Comparison of ENCODE assay signal across 16 mouse cellular contexts in genomic region chr17:27734344-27735073, GRCm38 (mm10). TPM values are rescaled to one million over a fixed set of nuclear protein-coding genes. Genes with fewer than 3 reads are reported as not detected.
DNase-seq lines count a peak whose midpoint lies in the region; ATAC-seq and TF ChIP-seq lines count a peak whose summit lies in the region.
"Had no signal": no experiment of that assay in that cellular context is flagged by ENCODE, and none has a peak within 500 bp of the region (broad histone marks: within the 10 kb centered on the region; RNA-seq: fewer than 3 reads in every experiment).

No protein-coding gene starts in this region.

- no peaks in the 10 kb centered on the region; the same call in 1 of the 2 replicates for H3K27me3 ChIP-seq in forebrain, embryonic 10.5 days (ENCODE audit: poor library complexity, severe bottlenecking)
- H3K27me3 ChIP-seq in forebrain, embryonic 11.5 days (ENCODE audit: control insufficient read depth, insufficient read depth, low read length) = no peaks in the 10 kb centered on the region
- H3K27me3 ChIP-seq in limb, embryonic 10.5 days (ENCODE audit: low read depth, poor library complexity, severe bottlenecking) = peaks cover 4% of the 10 kb centered on the region; the same call in 1 of the 2 replicates
- peaks cover 3% of the 10 kb centered on the region for H3K27me3 ChIP-seq in small intestine, adult 2 months (ENCODE audit: control insufficient read depth, insufficient read depth, low read length)
- H3K27me3 ChIP-seq: hindbrain, embryonic 15.5 days; neural tube, embryonic 12.5 days had no signal

- no peak for TF ChIP-seq CTCF in left cerebral cortex, adult 2 months (IDR thresholded peaks at IDR 0.05)
- no peak for TF ChIP-seq CTCF in small intestine, adult 2 months (IDR thresholded peaks at IDR 0.05; ENCODE audit: extremely low read depth, insufficient read length, insufficient replicate concordance, low read depth, low read length)

- intact Hi-C loops in left cerebral cortex, adult 2 months (cut with DNase I) = no loop called here

- TF ChIP-seq POLR2A in small intestine, adult 2 months (IDR thresholded peaks at IDR 0.05; ENCODE audit: low read depth, low read length) = no peak

- no peaks in the 10 kb centered on the region for H3K36me3 ChIP-seq in forebrain, embryonic 10.5 days (replicated peaks)
- no peaks in the 10 kb centered on the region for H3K36me3 ChIP-seq in forebrain, embryonic 11.5 days (ENCODE audit: control insufficient read depth, insufficient read depth, low read length)
- H3K36me3 ChIP-seq in limb, embryonic 10.5 days = no peaks in the 10 kb centered on the region
- no peaks in the 10 kb centered on the region for H3K36me3 ChIP-seq in small intestine, adult 2 months (ENCODE audit: control insufficient read depth, insufficient read depth, low read length)
- H3K36me3 ChIP-seq: hindbrain, embryonic 15.5 days; neural tube, embryonic 12.5 days had no signal

- peak overlapping the region; percentile 36; the same call in 1 of the 2 replicates for H3K27ac ChIP-seq in forebrain, embryonic 10.5 days
- no peak overlapping the region for H3K27ac ChIP-seq in forebrain, embryonic 11.5 days (ENCODE audit: low read depth, low read length)
- H3K27ac ChIP-seq in left cerebral cortex, adult 2 months = peak overlapping the region; percentile 24; the same call in 1 of the 2 replicates
- peak overlapping the region; percentile 33; the same call in 1 of the 2 replicates for H3K27ac ChIP-seq in limb, embryonic 10.5 days
- 0 out of 2 replicates have a peak overlapping the region, but pooled peaks have one; percentile 28 for H3K27ac ChIP-seq in small intestine, adult 2 months (ENCODE audit: insufficient read depth, low read depth, low read length)
- H3K27ac ChIP-seq: hindbrain, embryonic 15.5 days; kidney, postnatal 0 days; neural tube, embryonic 12.5 days had no signal

- no peak overlapping the region for H3K4me3 ChIP-seq in forebrain, embryonic 10.5 days
- H3K4me3 ChIP-seq in forebrain, embryonic 11.5 days (ENCODE audit: low read depth, low read length) = no peak overlapping the region
- H3K4me3 ChIP-seq in left cerebral cortex, adult 2 months = no peak overlapping the region
- H3K4me3 ChIP-seq in limb, embryonic 10.5 days = no peak overlapping the region
- no peak overlapping the region for H3K4me3 ChIP-seq in small intestine, adult 2 months (ENCODE audit: low read depth, low read length)
- H3K4me3 ChIP-seq: hindbrain, embryonic 15.5 days; neural tube, embryonic 12.5 days had no signal

- no peak overlapping the region for H3K9ac ChIP-seq in forebrain, embryonic 11.5 days (ENCODE audit: low read length)
- H3K9ac ChIP-seq: hindbrain, embryonic 15.5 days; neural tube, embryonic 12.5 days had no signal

- DNase-seq in forebrain, embryonic 10.5 days (ENCODE audit: extremely low spot score, low spot score) = no peak
- no peak for DNase-seq in forebrain, embryonic 11.5 days (ENCODE audit: low spot score)
- no peak for DNase-seq in left cerebral cortex, adult 2 months (ENCODE audit: extremely low spot score in 1 of 2, low spot score in 2 of 2)
- no peak for DNase-seq in left cerebral cortex, adult 8-10 months (ENCODE audit: low spot score in 2 of 2)
- DNase-seq in limb, embryonic 10.5 days (ENCODE audit: low spot score) = no peak
- DNase-seq in embryo, embryonic 9.5 days (ENCODE audit: extremely low spot score) = no peak
- no peak for DNase-seq in adrenal gland, adult 8-10 months
- DNase-seq: cerebellum, adult 8-10 months; midbrain, embryonic 14.5 days; spleen, adult 18-20 months had no signal

- H3K4me2 ChIP-seq in forebrain, embryonic 11.5 days (ENCODE audit: low read depth, low read length, severe bottlenecking) = no peak overlapping the region
- H3K4me2 ChIP-seq: hindbrain, embryonic 15.5 days; neural tube, embryonic 12.5 days had no signal

- no peak for ATAC-seq in forebrain, embryonic 11.5 days (replicated peaks; ENCODE audit: low FRiP score)

- 23% methylated on average over 13 of the region's 13 CpGs for WGBS in forebrain, embryonic 10.5 days
- WGBS in forebrain, embryonic 11.5 days = 22% methylated on average over 13 of the region's 13 CpGs
- WGBS in limb, embryonic 10.5 days = 20% methylated on average over 13 of the region's 13 CpGs
- 13% methylated on average over 13 of the region's 13 CpGs for WGBS in small intestine, adult 2 months

- peaks cover 5% of the 10 kb centered on the region; the same call in 1 of the 2 replicates for H3K9me3 ChIP-seq in forebrain, embryonic 10.5 days
- no peaks in the 10 kb centered on the region for H3K9me3 ChIP-seq in forebrain, embryonic 11.5 days (ENCODE audit: control insufficient read depth, low read length)
- H3K9me3 ChIP-seq in limb, embryonic 10.5 days (replicated peaks) = no peaks in the 10 kb centered on the region
- H3K9me3 ChIP-seq: hindbrain, embryonic 15.5 days; neural tube, embryonic 12.5 days had no signal

- H3K4me1 ChIP-seq in forebrain, embryonic 10.5 days = peaks cover 16% of the 10 kb centered on the region
- H3K4me1 ChIP-seq in forebrain, embryonic 11.5 days (replicated peaks; ENCODE audit: control insufficient read depth, insufficient read depth, low read length) = no peaks in the 10 kb centered on the region
- H3K4me1 ChIP-seq in limb, embryonic 10.5 days = peaks cover 6% of the 10 kb centered on the region
- no peaks in the 10 kb centered on the region for H3K4me1 ChIP-seq in small intestine, adult 2 months (ENCODE audit: control insufficient read depth, insufficient read depth, insufficient read length, low read length)
- H3K4me1 ChIP-seq: hindbrain, embryonic 15.5 days; neural tube, embryonic 12.5 days had no signal

RNA-seq across cellular contexts. Expression of gene Spdef, which starts 5.8 kb away (rescaled TPM):
- polyA plus RNA-seq in forebrain, embryonic 10.5 days (2016; fragmentation: Nextera tagmentation; extraction: Ambion mirVana) = 0.31 TPM in 1 of 2 replicates, not detected in the other
- 0.15 TPM in 1 of 2 replicates, not detected in the other for polyA plus RNA-seq in forebrain, embryonic 11.5 days (2014; fragmentation: Nextera tagmentation; extraction: Ambion mirVana)
- total RNA-seq in left cerebral cortex, adult 2 months (2021) = under 1 TPM in 1 of 2 experiments, not detected in 1; 0.48 TPM
- 1 to 10 TPM in 1 of 4 experiments, under 1 TPM in 3; 0.35 to 1.4 (median 0.50) TPM for total RNA-seq in left cerebral cortex, adult 8-10 months (2022)
- polyA plus RNA-seq in limb, embryonic 10.5 days (2016; fragmentation: Nextera tagmentation; extraction: Ambion mirVana) = 0.26 TPM in 1 of 2 replicates, not detected in the other
- polyA plus RNA-seq in small intestine, adult 2 months (2012; rRNA removed) = 43.8 and 57.5 TPM in 2 replicates
- total RNA-seq in adrenal gland, adult 8-10 months (2022) = under 1 TPM in 1 of 4 experiments, not detected in 3; 0.37 TPM
- total RNA-seq: gastrocnemius, adult 8-10 months had no signal
- polyA plus RNA-seq: embryonic facial prominence, embryonic 11.5 days had no signal

Comparison
In these comparisons a context has a peak if more than half of its experiments do, and no peak if none do; other contexts are left out.
1. RNA of gene Spdef, which starts 5.8 kb away (polyA plus RNA-seq): 43.8 to 57.5 TPM in small intestine, adult 2 months; 0.31 TPM in forebrain, embryonic 10.5 days, 0.26 TPM in limb, embryonic 10.5 days and 0.15 TPM in forebrain, embryonic 11.5 days; every median in the first group is over 10 times any median in the second.